Mouse (Mus musculus): ENCODE measurements at regions not wholly inside any gene's neighbourhood (a gene's known extent, or its start where the extent isn't known, plus 50 kb on each side); places are given as distances from the start of the nearest gene placed in this dataset.

- 51% methylated on average over 13 of the region's 13 CpGs for WGBS
- ATAC-seq, result peak; percentile 32; the same call in 1 of the 2 replicates
Measured at GRCm38 (mm10) chr19:15611137-15611758, 335.9 kb downstream of the Psat1 start.

GRCm38 (mm10) chr19:15606440-15606839, 340.7 kb downstream of the Psat1 start:
- Histone ChIP-seq H3K27me3 (no peaks in the 10 kb centered on the region; the same call in 1 of the 2 replicates), H3K4me2 (replicated peaks) (no peak overlapping the region), H3K4me1 (replicated peaks) (peaks cover 11% of the 10 kb centered on the region; the same call in 1 of the 2 replicates), H3K27ac (no peak overlapping the region), H3K4me3 (replicated peaks) (no peak overlapping the region), H3K36me3 (no peaks in the 10 kb centered on the region), H3K9me3 (no peaks in the 10 kb centered on the region), H3K9ac (replicated peaks) (no peak overlapping the region)
- ATAC-seq, result no peak
- whole genome bisulfite sequencing, result 68% methylated on average over 4 of the region's 4 CpGs

More at GRCm38 (mm10) chr19:15611137-15611758, 335.9 kb downstream of the Psat1 start:
- Histone ChIP-seq H3K27me3 (peaks cover 15% of the 10 kb centered on the region), H3K36me3 (no peaks in the 10 kb centered on the region), H3K9me3 (no peaks in the 10 kb centered on the region), H3K4me1 (replicated peaks) (peaks cover 34% of the 10 kb centered on the region), H3K9ac (replicated peaks) (no peak overlapping the region), H3K4me2 (replicated peaks) (no peak overlapping the region), H3K4me3 (replicated peaks) (no peak overlapping the region), H3K27ac (no peak overlapping the region)

DNA sequence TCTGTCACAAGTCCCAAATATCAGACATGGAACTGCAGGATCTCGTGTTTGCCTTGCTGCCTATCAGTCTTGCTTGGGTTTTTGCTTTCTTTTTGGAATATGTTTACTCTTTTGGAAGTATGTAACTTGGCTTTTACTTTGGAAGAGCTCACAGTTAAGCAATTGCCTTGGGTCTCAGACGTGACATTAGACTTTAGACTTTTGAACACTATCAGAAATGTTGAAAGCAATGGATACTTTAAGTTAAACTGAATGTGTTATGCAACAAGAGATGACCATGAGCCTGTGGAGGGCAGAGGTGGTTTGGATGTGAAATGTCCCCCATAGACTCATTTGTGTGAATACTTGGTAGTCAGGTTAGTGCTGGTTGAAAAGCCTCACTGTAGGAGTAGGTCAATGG, 354.3 kb downstream of the Psat1 start:
- Histone ChIP-seq H3K4me1 (replicated peaks) (no peaks in the 10 kb centered on the region), H3K36me3 (no peaks in the 10 kb centered on the region), H3K4me2 (replicated peaks) (no peak overlapping the region), H3K9ac (replicated peaks) (no peak overlapping the region), H3K9me3 (no peaks in the 10 kb centered on the region; the same call in 1 of the 2 replicates), H3K27ac (no peak overlapping the region), H3K4me3 (replicated peaks) (no peak overlapping the region), H3K27me3 (no peaks in the 10 kb centered on the region)
- ATAC-seq, result no peak
- 69% methylated on average over 2 of the region's 2 CpGs for WGBS

GRCm38 (mm10) chr19:15583782-15584693, 363.1 kb downstream of the Psat1 start:
- no peak overlapping the region for H3K9ac ChIP-seq (replicated peaks)
- WGBS, result 22% methylated on average over 15 of the region's 15 CpGs
- H3K27ac ChIP-seq, result 0 out of 2 replicates have a peak overlapping the region, but pooled peaks have one; percentile 26
- no peak overlapping the region for H3K4me3 ChIP-seq (replicated peaks)
- no peaks in the 10 kb centered on the region for H3K36me3 ChIP-seq
- peaks cover 29% of the 10 kb centered on the region for H3K4me1 ChIP-seq (replicated peaks)
- peaks cover 9% of the 10 kb centered on the region for H3K9me3 ChIP-seq
- peak overlapping the region; percentile 41 for H3K4me2 ChIP-seq (replicated peaks)
- H3K27me3 ChIP-seq, result no peaks in the 10 kb centered on the region; the same call in none of the 2 replicates
- peak; percentile 80 for ATAC-seq

GRCm38 (mm10) chr19:15583106-15583781, 363.9 kb downstream of the Psat1 start:
- Histone ChIP-seq H3K4me3 (replicated peaks) (no peak overlapping the region), H3K9me3 (peaks cover 9% of the 10 kb centered on the region), H3K27ac (0 out of 2 replicates have a peak overlapping the region, but pooled peaks have one; percentile 26), H3K36me3 (no peaks in the 10 kb centered on the region), H3K4me1 (replicated peaks) (peaks cover 29% of the 10 kb centered on the region), H3K27me3 (no peaks in the 10 kb centered on the region; the same call in none of the 2 replicates), H3K4me2 (replicated peaks) (peak overlapping the region; percentile 41; the same call in 1 of the 2 replicates), H3K9ac (replicated peaks) (no peak overlapping the region)
- WGBS, result 19% methylated on average over 8 of the region's 8 CpGs
- 0 out of 2 replicates have a peak, but pooled peaks have one; percentile 22 for ATAC-seq

DNA sequence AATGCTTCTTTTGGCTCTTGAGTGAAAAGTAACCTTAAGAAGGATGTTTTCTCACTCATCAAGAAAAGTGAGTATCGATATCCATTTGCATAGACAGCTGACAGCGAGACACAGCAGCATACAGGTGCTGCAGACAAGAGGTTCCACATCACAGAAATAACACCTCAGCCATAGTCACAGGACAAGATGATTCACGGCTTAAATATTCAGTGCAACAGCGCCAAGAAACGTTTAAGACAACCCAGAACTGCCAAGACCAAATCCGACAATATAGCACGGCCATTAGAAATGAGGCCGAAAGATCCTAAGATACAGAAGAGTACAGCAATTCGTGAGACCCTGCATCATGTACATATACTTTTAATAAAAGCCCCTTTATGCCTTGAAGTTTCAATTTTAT, 375.9 kb downstream of the Psat1 start:
- no peak overlapping the region for H3K9ac ChIP-seq (replicated peaks)
- H3K4me1 ChIP-seq (replicated peaks), result no peaks in the 10 kb centered on the region
- H3K27me3 ChIP-seq, result no peaks in the 10 kb centered on the region
- no peak for ATAC-seq
- no peaks in the 10 kb centered on the region for H3K36me3 ChIP-seq
- 93% methylated on average over 9 of the region's 9 CpGs for WGBS
- no peak overlapping the region for H3K4me2 ChIP-seq (replicated peaks)
- no peaks in the 10 kb centered on the region for H3K9me3 ChIP-seq
- H3K4me3 ChIP-seq (replicated peaks), result no peak overlapping the region
- H3K27ac ChIP-seq, result no peak overlapping the region

GRCm38 (mm10) chr19:15561511-15561910, 385.6 kb downstream of the Psat1 start:
- no peak overlapping the region for H3K4me2 ChIP-seq (replicated peaks)
- H3K9me3 ChIP-seq, result no peaks in the 10 kb centered on the region
- WGBS, result 94% methylated on average over 5 of the region's 5 CpGs
- no peak overlapping the region for H3K4me3 ChIP-seq (replicated peaks)
- H3K36me3 ChIP-seq, result no peaks in the 10 kb centered on the region
- ATAC-seq, result no peak
- no peak overlapping the region for H3K27ac ChIP-seq
- no peaks in the 10 kb centered on the region for H3K4me1 ChIP-seq (replicated peaks)
- H3K9ac ChIP-seq (replicated peaks), result no peak overlapping the region
- no peaks in the 10 kb centered on the region for H3K27me3 ChIP-seq

GRCm38 (mm10) chr19:15553953-15554352, 393.2 kb downstream of the Psat1 start:
- 88% methylated on average over 8 of the region's 8 CpGs for WGBS
- H3K4me2 ChIP-seq (replicated peaks), result no peak overlapping the region

GRCm38 (mm10) chr19:15517853-15518252, 429.3 kb downstream of the Psat1 start:
- H3K4me3 ChIP-seq (replicated peaks), result no peak overlapping the region
- H3K9ac ChIP-seq (replicated peaks), result no peak overlapping the region
- 77% methylated on average over 3 of the region's 3 CpGs for WGBS
- H3K9me3 ChIP-seq, result no peaks in the 10 kb centered on the region; the same call in 1 of the 2 replicates
- H3K4me1 ChIP-seq (replicated peaks), result peaks cover 12% of the 10 kb centered on the region
- ATAC-seq, result no peak
- H3K36me3 ChIP-seq, result no peaks in the 10 kb centered on the region
- no peak overlapping the region for H3K27ac ChIP-seq
- no peaks in the 10 kb centered on the region for H3K27me3 ChIP-seq
- no peak overlapping the region for H3K4me2 ChIP-seq (replicated peaks)

More at GRCm38 (mm10) chr19:15553953-15554352, 393.2 kb downstream of the Psat1 start:
- no peak for ATAC-seq
- Histone ChIP-seq H3K4me1 (replicated peaks) (no peaks in the 10 kb centered on the region), H3K27me3 (no peaks in the 10 kb centered on the region), H3K9me3 (no peaks in the 10 kb centered on the region), H3K36me3 (no peaks in the 10 kb centered on the region), H3K9ac (replicated peaks) (no peak overlapping the region), H3K27ac (no peak overlapping the region), H3K4me3 (replicated peaks) (no peak overlapping the region)

GRCm38 (mm10) chr19:15516566-15517305, 430.4 kb downstream of the Psat1 start:
- Histone ChIP-seq H3K27ac (0 out of 2 replicates have a peak overlapping the region, but pooled peaks have one; percentile 20), H3K4me3 (replicated peaks) (0 out of 2 replicates have a peak overlapping the region, but pooled peaks have one; percentile 7)
- ATAC-seq, result peak; percentile 80

DNA sequence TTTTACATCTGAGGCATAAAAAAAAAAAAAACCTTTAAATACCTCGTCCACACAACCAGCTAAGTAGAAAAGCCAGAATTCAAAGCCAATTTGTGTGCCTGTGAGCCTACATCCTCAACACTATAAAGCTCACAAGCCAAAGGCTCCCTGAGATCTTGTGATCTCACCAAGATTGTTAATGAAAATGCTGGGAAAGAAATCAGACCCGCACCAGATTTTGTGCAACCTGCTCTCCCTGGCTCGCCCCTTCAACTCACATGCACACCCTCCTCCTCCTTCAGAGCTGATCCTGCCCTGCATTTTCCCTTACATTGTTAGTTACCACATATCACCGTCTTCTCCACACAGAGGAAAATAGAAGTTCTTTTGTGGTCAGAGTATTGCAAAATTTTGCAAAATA, 433.9 kb downstream of the Psat1 start:
- H3K36me3 ChIP-seq, result no peaks in the 10 kb centered on the region
- no peak overlapping the region for H3K27ac ChIP-seq
- H3K4me1 ChIP-seq (replicated peaks), result peaks cover 12% of the 10 kb centered on the region
- no peak for ATAC-seq
- H3K4me3 ChIP-seq (replicated peaks), result no peak overlapping the region
- H3K27me3 ChIP-seq, result no peaks in the 10 kb centered on the region
- H3K4me2 ChIP-seq (replicated peaks), result no peak overlapping the region
- WGBS, result 78% methylated on average over 4 of the region's 4 CpGs
- H3K9ac ChIP-seq (replicated peaks), result no peak overlapping the region
- H3K9me3 ChIP-seq, result no peaks in the 10 kb centered on the region

More at GRCm38 (mm10) chr19:15516566-15517305, 430.4 kb downstream of the Psat1 start:
- 40% methylated on average over 17 of the region's 17 CpGs for WGBS
- peak overlapping the region; percentile 12; the same call in 1 of the 2 replicates for H3K9ac ChIP-seq (replicated peaks)
- H3K27me3 ChIP-seq, result no peaks in the 10 kb centered on the region
- no peaks in the 10 kb centered on the region for H3K9me3 ChIP-seq
- H3K36me3 ChIP-seq, result no peaks in the 10 kb centered on the region
- H3K4me2 ChIP-seq (replicated peaks), result peak overlapping the region; percentile 32
- H3K4me1 ChIP-seq (replicated peaks), result peaks cover 12% of the 10 kb centered on the region
